Mouse (Mus musculus) cortical plate, adult 2 months (tissue): ENCODE data around the gene Prcd. TPM values are rescaled to one million over a fixed set of nuclear protein-coding genes. Genes with fewer than 3 reads are reported as not detected.
A peak's percentile ranks its signal among the peaks of the same experiment; 100 is the strongest.

Experiments used
- H3K27ac ChIP-seq: fragments of 200-500 bp; 2 replicates; pipeline ENCODE4 v1.5.1; 2012; ENCODE audit warnings: low read length, control low read depth, inconsistent platforms; ENCODE audit not compliant: insufficient read depth
- H3K4me1 ChIP-seq: fragments of 200-500 bp; 2 replicates; pipeline ENCODE4 v1.6.1; 2011; ENCODE audit warnings: low read length; ENCODE audit not compliant: control insufficient read depth, insufficient read depth
- H3K4me3 ChIP-seq: fragments of 200-500 bp; 2 replicates; pipeline ENCODE4 v1.5.1; 2011; ENCODE audit warnings: mild to moderate bottlenecking, low read length, control low read depth; ENCODE audit not compliant: insufficient read depth
- CTCF ChIP-seq: fragments of 200-500 bp; IDR thresholded peaks from 2 replicates; pipeline ENCODE4 v1.5.1; 2011; ENCODE audit warnings: mild to moderate bottlenecking, control low read depth, low read length; ENCODE audit not compliant: insufficient read depth; ENCODE audit errors: extremely low read depth
- POLR2A ChIP-seq: fragments of 200-500 bp; IDR thresholded peaks from 2 replicates; pipeline ENCODE4 v1.6.1; 2011; ENCODE audit warnings: mild to moderate bottlenecking, low read length, control low read depth; ENCODE audit not compliant: insufficient read depth; ENCODE audit errors: extremely low read depth
- polyA plus RNA-seq: library from polyadenylated mRNA; depleted of rRNA; stranded (reverse); fragments of >200 nt; gene quantifications from 2 replicates; pipeline ENCODE4 v1.2.3, GENCODE M21; 2012

Gene Prcd
- polyA plus RNA-seq, 1 experiment: 8.4 TPM

- TF ChIP-seq POLR2A: no peak
- TF ChIP-seq CTCF: peak; percentile 28; the same call in 1 of the 2 replicates
- Histone ChIP-seq H3K27ac (no peak overlapping the region), H3K4me1 (no peaks in the 10 kb centered on the region), H3K4me3 (no peak overlapping the region)
Measured at GRCm38 (mm10) chr11:116641168-116641567, 12.2 kb upstream of the Prcd start.

GRCm38 (mm10) chr11:116641731-116642130 lies 11.6 kb upstream of the Prcd start:
- no peaks in the 10 kb centered on the region for H3K4me1 ChIP-seq

GRCm38 (mm10) chr11:116642681-116643578 lies 10.4 kb upstream of the Prcd start:
- no peak overlapping the region for H3K4me3 ChIP-seq
- peak; percentile 94 for TF ChIP-seq CTCF
- no peak for TF ChIP-seq POLR2A
- no peak overlapping the region for H3K27ac ChIP-seq
- no peaks in the 10 kb centered on the region for H3K4me1 ChIP-seq

More at GRCm38 (mm10) chr11:116641731-116642130, 11.6 kb upstream of the Prcd start:
- Histone ChIP-seq H3K27ac (no peak overlapping the region), H3K4me3 (no peak overlapping the region)
- no peak for TF ChIP-seq POLR2A
- no peak for TF ChIP-seq CTCF

GRCm38 (mm10) chr11:116643579-116644224 lies 9.6 kb upstream of the Prcd start:
- Histone ChIP-seq H3K27ac (no peak overlapping the region), H3K4me1 (no peaks in the 10 kb centered on the region), H3K4me3 (no peak overlapping the region)
- TF ChIP-seq POLR2A: no peak
- no peak for TF ChIP-seq CTCF

GRCm38 (mm10) chr11:116644225-116645112 lies 8.9 kb upstream of the Prcd start:
- TF ChIP-seq CTCF (no peak), POLR2A (no peak)
- H3K27ac ChIP-seq: no peak overlapping the region
- H3K4me1 ChIP-seq: no peaks in the 10 kb centered on the region
- no peak overlapping the region for H3K4me3 ChIP-seq

GRCm38 (mm10) chr11:116645446-116646110 lies 7.8 kb upstream of the Prcd start:
- Histone ChIP-seq H3K4me1 (no peaks in the 10 kb centered on the region), H3K27ac (no peak overlapping the region), H3K4me3 (no peak overlapping the region)
- no peak for TF ChIP-seq POLR2A
- TF ChIP-seq CTCF: no peak

GRCm38 (mm10) chr11:116646136-116646535 lies 7.2 kb upstream of the Prcd start:
- Histone ChIP-seq H3K4me3 (no peak overlapping the region), H3K27ac (no peak overlapping the region), H3K4me1 (peaks cover under 1% of the 10 kb centered on the region; the same call in 1 of the 2 replicates)
- TF ChIP-seq POLR2A (no peak), CTCF (no peak)

GRCm38 (mm10) chr11:116646771-116647170 lies 6.6 kb upstream of the Prcd start:
- TF ChIP-seq CTCF (no peak), POLR2A (no peak)
- Histone ChIP-seq H3K27ac (no peak overlapping the region), H3K4me3 (no peak overlapping the region), H3K4me1 (peaks cover 2% of the 10 kb centered on the region; the same call in 1 of the 2 replicates)

GRCm38 (mm10) chr11:116647340-116647991 lies 5.9 kb upstream of the Prcd start:
- Histone ChIP-seq H3K4me1 (peaks cover 2% of the 10 kb centered on the region; the same call in 1 of the 2 replicates), H3K27ac (no peak overlapping the region), H3K4me3 (no peak overlapping the region)
- TF ChIP-seq CTCF (no peak), POLR2A (no peak)
